Mouse (Mus musculus) lung, adult 2 months (tissue): ENCODE results near the gene Gyg.

Experiments used
- CTCF ChIP-seq: fragments of 200-500 bp; IDR thresholded peaks from 2 replicates; pipeline ENCODE4 v1.5.1; 2011; ENCODE audit warnings: mild to moderate bottlenecking, low read length, control low read depth; ENCODE audit not compliant: insufficient read depth
- POLR2A ChIP-seq: fragments of 200-500 bp; IDR thresholded peaks from 2 replicates; pipeline ENCODE4 v1.6.1; 2011; ENCODE audit warnings: low read depth, mild to moderate bottlenecking, control low read depth, low read length, borderline replicate concordance; ENCODE audit errors: extremely low read depth

GRCm38 (mm10) chr3:20146884-20147395, 8.2 kb downstream of the Gyg start:
- TF ChIP-seq CTCF: no peak
- no peak for TF ChIP-seq POLR2A
